Mouse (Mus musculus) embryonic facial prominence, embryonic 12.5 days (tissue): ENCODE data around the gene Meltf. TPM values are rescaled to one million over a fixed set of nuclear protein-coding genes. Genes with fewer than 3 reads are reported as not detected.
A peak's percentile ranks its signal among the peaks of the same experiment; 100 is the strongest.

Experiments used
- ATAC-seq: fragments of 200-750 bp; cut with Nextera tagmentation; 2 replicates; pipeline ENCODE4 v1.8.0; 2017; ENCODE audit not compliant: insufficient number of reproducible peaks, insufficient read depth, low FRiP score, low TSS enrichment
- H3K27ac ChIP-seq: fragments of 300-500 bp; sonication (generic); 2 replicates; pipeline ENCODE4 v1.5.1; 2016; ENCODE audit warnings: mild to moderate bottlenecking
- H3K27me3 ChIP-seq: fragments of 300-500 bp; sonication (generic); 2 replicates; pipeline ENCODE4 v1.6.1; 2016; ENCODE audit warnings: mild to moderate bottlenecking, moderate library complexity
- H3K36me3 ChIP-seq: fragments of 300-500 bp; sonication (generic); 2 replicates; pipeline ENCODE4 v1.6.1; 2016; ENCODE audit warnings: mild to moderate bottlenecking
- H3K4me1 ChIP-seq: fragments of 300-500 bp; sonication (generic); 2 replicates; pipeline ENCODE4 v1.6.1; 2016
- H3K4me2 ChIP-seq: fragments of 300-500 bp; sonication (generic); replicated peaks from 2 replicates; pipeline ENCODE4 v1.6.1; 2016; ENCODE audit warnings: mild to moderate bottlenecking, moderate library complexity
- H3K4me3 ChIP-seq: fragments of 300-500 bp; sonication (generic); 2 replicates; pipeline ENCODE4 v1.5.1; 2016; ENCODE audit warnings: mild to moderate bottlenecking
- H3K9ac ChIP-seq: fragments of 300-500 bp; sonication (generic); 2 replicates; pipeline ENCODE4 v1.6.1; 2016; ENCODE audit warnings: mild to moderate bottlenecking, moderate library complexity
- H3K9me3 ChIP-seq: fragments of 300-500 bp; sonication (generic); 2 replicates; pipeline ENCODE4 v1.6.1; 2016; ENCODE audit warnings: mild to moderate bottlenecking, moderate library complexity
- WGBS: fragments of 180-500 bp; shearing (Covaris S2); methylation state at CpG from one replicate; pipeline ENCODE4 v1.1.7; 2016; 5-methylcytosine and 5-hydroxymethylcytosine counted together
- polyA plus RNA-seq: library from polyadenylated mRNA; unstranded; fragments of >200 nt; fragmentation: Nextera tagmentation; extraction: Ambion mirVana; gene quantifications from 2 replicates; pipeline ENCODE4 v1.2.1, GENCODE M21; 2016

Meltf gene
- polyA plus RNA-seq, 1 experiment from 2014 or later: 0.28 TPM

GRCm38 (mm10) chr16:31867736-31868135 lies 10.9 kb upstream of the Meltf start:
- no peak overlapping the region for H3K4me3 ChIP-seq
- no peak for ATAC-seq

GRCm38 (mm10) chr16:31873721-31874120 lies 4.9 kb upstream of the Meltf start:
- peaks cover 38% of the 10 kb centered on the region for H3K36me3 ChIP-seq
- no peaks in the 10 kb centered on the region for H3K9me3 ChIP-seq
- H3K4me2 ChIP-seq: no peak overlapping the region
- H3K27me3 ChIP-seq: no peaks in the 10 kb centered on the region
- no peak overlapping the region for H3K9ac ChIP-seq
- no peak for ATAC-seq
- H3K27ac ChIP-seq: no peak overlapping the region
- WGBS: 92% methylated on average over 8 of the region's 8 CpGs
- H3K4me3 ChIP-seq: no peak overlapping the region
- H3K4me1 ChIP-seq: peaks cover 3% of the 10 kb centered on the region

More at GRCm38 (mm10) chr16:31867736-31868135, 10.9 kb upstream of the Meltf start:
- H3K27me3 ChIP-seq: no peaks in the 10 kb centered on the region
- WGBS: 83% methylated on average over 4 of the region's 4 CpGs
- peaks cover 66% of the 10 kb centered on the region for H3K36me3 ChIP-seq
- no peak overlapping the region for H3K27ac ChIP-seq
- H3K9ac ChIP-seq: no peak overlapping the region
- H3K9me3 ChIP-seq: no peaks in the 10 kb centered on the region
- no peaks in the 10 kb centered on the region for H3K4me1 ChIP-seq
- H3K4me2 ChIP-seq: no peak overlapping the region

GRCm38 (mm10) chr16:31875391-31875790 lies 3.2 kb upstream of the Meltf start:
- Histone ChIP-seq H3K27ac (no peak overlapping the region), H3K9ac (no peak overlapping the region), H3K36me3 (peaks cover 28% of the 10 kb centered on the region), H3K4me2 (no peak overlapping the region), H3K27me3 (no peaks in the 10 kb centered on the region), H3K4me1 (peaks cover 6% of the 10 kb centered on the region), H3K4me3 (no peak overlapping the region), H3K9me3 (no peaks in the 10 kb centered on the region)
- 89% methylated on average over 4 of the region's 4 CpGs for WGBS
- no peak for ATAC-seq

GRCm38 (mm10) chr16:31876386-31876785 lies 2.2 kb upstream of the Meltf start:
- H3K4me2 ChIP-seq: no peak overlapping the region
- no peak overlapping the region for H3K9ac ChIP-seq
- 85% methylated on average over 10 of the region's 10 CpGs for WGBS
- no peak overlapping the region for H3K27ac ChIP-seq
- peaks cover 6% of the 10 kb centered on the region for H3K4me1 ChIP-seq
- H3K36me3 ChIP-seq: peaks cover 24% of the 10 kb centered on the region
- no peaks in the 10 kb centered on the region for H3K9me3 ChIP-seq
- no peaks in the 10 kb centered on the region for H3K27me3 ChIP-seq
- no peak for ATAC-seq
- no peak overlapping the region for H3K4me3 ChIP-seq

GRCm38 (mm10) chr16:31878052-31878451 lies 558 bp upstream of the Meltf start:
- Histone ChIP-seq H3K36me3 (peaks cover 15% of the 10 kb centered on the region), H3K9ac (no peak overlapping the region), H3K4me2 (no peak overlapping the region), H3K27me3 (no peaks in the 10 kb centered on the region), H3K27ac (no peak overlapping the region), H3K4me1 (peaks cover 6% of the 10 kb centered on the region), H3K9me3 (no peaks in the 10 kb centered on the region), H3K4me3 (no peak overlapping the region)
- 69% methylated on average over 6 of the region's 6 CpGs for WGBS
- no peak for ATAC-seq

GRCm38 (mm10) chr16:31880146-31880840 lies 1.7 kb downstream of the Meltf start:
- Histone ChIP-seq H3K9me3 (no peaks in the 10 kb centered on the region), H3K27ac (no peak overlapping the region)

GRCm38 (mm10) chr16:31882381-31882908 lies 3.8 kb downstream of the Meltf start:
- Histone ChIP-seq H3K4me3 (no peak overlapping the region), H3K27ac (no peak overlapping the region), H3K9ac (no peak overlapping the region), H3K4me2 (no peak overlapping the region), H3K36me3 (no peaks in the 10 kb centered on the region), H3K9me3 (no peaks in the 10 kb centered on the region), H3K4me1 (peaks cover 26% of the 10 kb centered on the region), H3K27me3 (no peaks in the 10 kb centered on the region)
- no peak for ATAC-seq
- 68% methylated on average over 9 of the region's 9 CpGs for WGBS

More at GRCm38 (mm10) chr16:31880146-31880840, 1.7 kb downstream of the Meltf start:
- no peaks in the 10 kb centered on the region for H3K27me3 ChIP-seq
- WGBS: 86% methylated on average over 8 of the region's 8 CpGs
- H3K4me1 ChIP-seq: peaks cover 25% of the 10 kb centered on the region
- H3K9ac ChIP-seq: no peak overlapping the region
- H3K4me3 ChIP-seq: no peak overlapping the region
- ATAC-seq: no peak
- no peak overlapping the region for H3K4me2 ChIP-seq
- no peaks in the 10 kb centered on the region for H3K36me3 ChIP-seq

GRCm38 (mm10) chr16:31883302-31883701 lies 4.7 kb downstream of the Meltf start:
- Histone ChIP-seq H3K9me3 (no peaks in the 10 kb centered on the region), H3K27me3 (no peaks in the 10 kb centered on the region), H3K36me3 (no peaks in the 10 kb centered on the region), H3K9ac (no peak overlapping the region), H3K4me2 (0 out of 2 replicates have a peak overlapping the region, but pooled peaks have one; percentile 7), H3K4me1 (peaks cover 26% of the 10 kb centered on the region), H3K27ac (no peak overlapping the region), H3K4me3 (no peak overlapping the region)
- WGBS: 75% methylated on average over 14 of the region's 14 CpGs
- no peak for ATAC-seq

GRCm38 (mm10) chr16:31883902-31884301 lies 5.3 kb downstream of the Meltf start:
- Histone ChIP-seq H3K27me3 (no peaks in the 10 kb centered on the region), H3K27ac (no peak overlapping the region), H3K4me1 (peaks cover 21% of the 10 kb centered on the region), H3K36me3 (no peaks in the 10 kb centered on the region), H3K4me3 (no peak overlapping the region), H3K9me3 (no peaks in the 10 kb centered on the region), H3K4me2 (0 out of 2 replicates have a peak overlapping the region, but pooled peaks have one; percentile 7), H3K9ac (no peak overlapping the region)
- 20% methylated on average over 5 of the region's 6 CpGs for WGBS
- 0 out of 2 replicates have a peak, but pooled peaks have one; percentile 57 for ATAC-seq

- Histone ChIP-seq H3K9ac (no peak overlapping the region), H3K9me3 (no peaks in the 10 kb centered on the region), H3K4me3 (no peak overlapping the region), H3K27ac (no peak overlapping the region), H3K4me2 (no peak overlapping the region), H3K27me3 (no peaks in the 10 kb centered on the region), H3K4me1 (no peaks in the 10 kb centered on the region), H3K36me3 (no peaks in the 10 kb centered on the region)
- WGBS: 82% methylated on average over 7 of the region's 7 CpGs
- no peak for ATAC-seq
Observed at GRCm38 (mm10) chr16:31890907-31891306, 12.3 kb downstream of the Meltf start.

- WGBS: 56% methylated on average over 5 of the region's 5 CpGs
- Histone ChIP-seq H3K4me1 (peaks cover 9% of the 10 kb centered on the region; the same call in 1 of the 2 replicates), H3K36me3 (no peaks in the 10 kb centered on the region), H3K27ac (no peak overlapping the region), H3K4me3 (no peak overlapping the region), H3K4me2 (no peak overlapping the region), H3K9me3 (no peaks in the 10 kb centered on the region), H3K9ac (no peak overlapping the region), H3K27me3 (no peaks in the 10 kb centered on the region)
- no peak for ATAC-seq
Observed at GRCm38 (mm10) chr16:31893396-31894141, 15.0 kb downstream of the Meltf start.
